Mouse (Mus musculus) ovary, adult 18-20 months (tissue): Measurements from ENCODE around the gene Agbl4.

ENCODE experiments used
- DNase-seq: peaks from one replicate; pipeline ENCODE4 v3.0.0; 2022; ENCODE audit warnings: low spot score, mixed read lengths

Agbl4 gene

GRCm38 (mm10) chr4:111670566-111671421, 1273.3 kb downstream of the Agbl4 start:
- no peak for DNase-seq

GRCm38 (mm10) chr4:111671440-111671839, 1274.0 kb downstream of the Agbl4 start:
- no peak for DNase-seq

- no peak for DNase-seq
Measured at GRCm38 (mm10) chr4:111673904-111674303, 1276.4 kb downstream of the Agbl4 start.

GRCm38 (mm10) chr4:111681926-111682325, 1284.5 kb downstream of the Agbl4 start:
- no peak for DNase-seq

- DNase-seq = no peak
Measured at GRCm38 (mm10) chr4:111682793-111683192, 1285.3 kb downstream of the Agbl4 start.

GRCm38 (mm10) chr4:111683843-111684242, 1286.4 kb downstream of the Agbl4 start:
- no peak for DNase-seq

GRCm38 (mm10) chr4:111685951-111686350, 1288.5 kb downstream of the Agbl4 start:
- DNase-seq = no peak

GRCm38 (mm10) chr4:111686951-111687350, 1289.5 kb downstream of the Agbl4 start:
- DNase-seq = peak; percentile 8

- peak; percentile 4 for DNase-seq
Measured at GRCm38 (mm10) chr4:111687613-111688012, 1290.2 kb downstream of the Agbl4 start.

- DNase-seq = no peak
Measured at GRCm38 (mm10) chr4:111691057-111691543, 1293.6 kb downstream of the Agbl4 start.

- no peak for DNase-seq
Measured at GRCm38 (mm10) chr4:111701381-111701780, 1303.9 kb downstream of the Agbl4 start.

GRCm38 (mm10) chr4:111704126-111704525, 1306.7 kb downstream of the Agbl4 start:
- no peak for DNase-seq

GRCm38 (mm10) chr4:111704975-111705374, 1307.5 kb downstream of the Agbl4 start:
- DNase-seq = no peak
